Mouse (Mus musculus): ENCODE data around the gene Crat.

Gene Crat

GRCm38 (mm10) chr2:30408452-30409100 is 7.0 kb downstream of the Crat start:
- DNase-seq (ENCODE audit: low spot score in 2 of 2): no peak

- no peak for DNase-seq (ENCODE audit: low spot score in 2 of 2)
These were observed 7.8 kb downstream of the Crat start for GRCm38 (mm10) chr2:30407778-30408177.

GRCm38 (mm10) chr2:30407221-30407620 is 8.4 kb downstream of the Crat start:
- no peak for DNase-seq (ENCODE audit: low spot score in 2 of 2)

GRCm38 (mm10) chr2:30403870-30404269 is 11.7 kb downstream of the Crat start:
- DNase-seq (ENCODE audit: low spot score in 2 of 2): no peak

GRCm38 (mm10) chr2:30402843-30403242 is 12.8 kb downstream of the Crat start:
- DNase-seq (ENCODE audit: low spot score in 2 of 2): no peak

- no peak for DNase-seq (ENCODE audit: low spot score in 2 of 2)
These were observed 13.2 kb downstream of the Crat start for GRCm38 (mm10) chr2:30402351-30402826.

GRCm38 (mm10) chr2:30401581-30401980 is 14.0 kb downstream of the Crat start:
- DNase-seq (ENCODE audit: low spot score in 2 of 2): no peak

GRCm38 (mm10) chr2:30399191-30400171 is 16.1 kb downstream of the Crat start:
- no peak for DNase-seq (ENCODE audit: low spot score in 2 of 2)

GRCm38 (mm10) chr2:30397986-30398512 is 17.6 kb downstream of the Crat start:
- DNase-seq (ENCODE audit: low spot score in 2 of 2): no peak

- DNase-seq (ENCODE audit: low spot score in 2 of 2): no peak
These were observed 19.4 kb downstream of the Crat start for GRCm38 (mm10) chr2:30396246-30396645.

GRCm38 (mm10) chr2:30395757-30396156 is 19.9 kb downstream of the Crat start:
- DNase-seq (ENCODE audit: low spot score in 2 of 2): no peak

GRCm38 (mm10) chr2:30393370-30393656 is 22.3 kb downstream of the Crat start:
- no peak for DNase-seq (ENCODE audit: low spot score in 2 of 2)

GRCm38 (mm10) chr2:30392577-30393369 is 22.8 kb downstream of the Crat start:
- peak; percentile 41 to 53 for DNase-seq (ENCODE audit: low spot score in 2 of 2)

- DNase-seq (ENCODE audit: low spot score in 2 of 2): peak; percentile 99
These were observed 23.5 kb downstream of the Crat start, which contains the start of gene Dolpp1 for GRCm38 (mm10) chr2:30392114-30392576. Gene Dolpp1, plus strand, starts transcription at chr2:30392254.

- no peak for DNase-seq (ENCODE audit: low spot score in 2 of 2)
These were observed 26.6 kb downstream of the Crat start for GRCm38 (mm10) chr2:30389000-30389399.

GRCm38 (mm10) chr2:30386913-30387312 is 28.7 kb downstream of the Crat start:
- DNase-seq (ENCODE audit: low spot score in 2 of 2): no peak

GRCm38 (mm10) chr2:30385591-30385990 is 30.0 kb downstream of the Crat start:
- no peak for DNase-seq (ENCODE audit: low spot score in 2 of 2)

GRCm38 (mm10) chr2:30384814-30385213 is 30.8 kb downstream of the Crat start:
- DNase-seq (ENCODE audit: low spot score in 2 of 2): no peak

- DNase-seq (ENCODE audit: low spot score in 2 of 2): no peak
These were observed 34.3 kb downstream of the Crat start for GRCm38 (mm10) chr2:30381377-30381725.

- no peak for DNase-seq (ENCODE audit: low spot score in 2 of 2)
These were observed 34.8 kb downstream of the Crat start for GRCm38 (mm10) chr2:30380564-30381376.

- no peak for DNase-seq (ENCODE audit: low spot score in 2 of 2)
These were observed 36.3 kb downstream of the Crat start for GRCm38 (mm10) chr2:30379307-30379706.
